13 mouse cellular contexts compared by ENCODE assay signal in the genomic region with DNA sequence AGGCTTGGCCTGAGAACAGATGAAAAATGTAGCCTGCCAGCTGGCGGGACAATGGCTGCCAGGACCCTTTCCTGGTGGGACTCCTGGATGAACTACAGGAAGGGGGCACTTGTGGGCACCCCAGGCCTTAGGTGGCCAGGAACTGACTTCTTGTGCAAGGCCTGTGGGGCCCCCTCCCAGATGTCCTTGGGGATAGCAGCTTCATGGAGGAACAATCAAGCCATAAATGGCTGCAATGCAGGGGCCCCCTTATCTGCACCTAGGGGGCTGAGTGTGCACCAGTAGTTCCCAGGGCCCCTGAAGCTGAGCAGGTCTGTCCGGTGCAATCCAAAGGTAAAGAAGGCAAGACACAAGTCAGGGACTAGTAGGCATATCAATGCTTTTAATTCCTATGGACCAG. TPM values are rescaled to one million over a fixed set of nuclear protein-coding genes. Genes with fewer than 3 reads are reported as not detected.
DNase-seq lines count a peak whose midpoint lies in the region; ATAC-seq and TF ChIP-seq lines count a peak whose summit lies in the region.
"Had no signal": no experiment of that assay in that cellular context is flagged by ENCODE, and none has a peak within 500 bp of the region (broad histone marks: within the 10 kb centered on the region; RNA-seq: fewer than 3 reads in every experiment).

No protein-coding gene starts in this region.

- no peak overlapping the region for H3K4me3 ChIP-seq in kidney, embryonic 16.5 days (ENCODE audit: low read length)
- no peak overlapping the region for H3K4me3 ChIP-seq in embryonic facial prominence, embryonic 14.5 days (ENCODE audit: low read depth, low read length)
- no peak overlapping the region for H3K4me3 ChIP-seq in limb, embryonic 12.5 days (replicated peaks)
- no peak overlapping the region for H3K4me3 ChIP-seq in layer of hippocampus, adult 2 months

- H3K4me1 ChIP-seq in kidney, embryonic 16.5 days (ENCODE audit: insufficient read depth, low read length), result peaks cover 34% of the 10 kb centered on the region
- peaks cover 27% of the 10 kb centered on the region for H3K4me1 ChIP-seq in embryonic facial prominence, embryonic 14.5 days (ENCODE audit: control insufficient read depth, insufficient read depth, low read length)
- peaks cover 35% of the 10 kb centered on the region for H3K4me1 ChIP-seq in limb, embryonic 12.5 days (replicated peaks)

- H3K27me3 ChIP-seq in kidney, embryonic 16.5 days (ENCODE audit: insufficient read depth, low read length), result peaks cover 23% of the 10 kb centered on the region
- peaks cover 20% of the 10 kb centered on the region for H3K27me3 ChIP-seq in embryonic facial prominence, embryonic 14.5 days (replicated peaks; ENCODE audit: control insufficient read depth, insufficient read depth, low read length)
- H3K27me3 ChIP-seq in limb, embryonic 12.5 days, result peaks cover 24% of the 10 kb centered on the region

- WGBS in kidney, embryonic 16.5 days, result 89% methylated on average over 2 of the region's 2 CpGs
- 91% methylated on average over 2 of the region's 2 CpGs for WGBS in embryonic facial prominence, embryonic 14.5 days
- 88% methylated on average over 2 of the region's 2 CpGs for WGBS in limb, embryonic 12.5 days

- peaks cover 12% of the 10 kb centered on the region; the same call in 1 of the 2 replicates for H3K36me3 ChIP-seq in kidney, embryonic 16.5 days (ENCODE audit: insufficient read depth, low read length)
- peaks cover 39% of the 10 kb centered on the region for H3K36me3 ChIP-seq in embryonic facial prominence, embryonic 14.5 days (ENCODE audit: control insufficient read depth, insufficient read depth, low read length)
- peaks cover 53% of the 10 kb centered on the region for H3K36me3 ChIP-seq in limb, embryonic 12.5 days

- DNase-seq in kidney, adult 11 months, result no peak
- DNase-seq in cerebellum, adult 9-11 months, result peak; percentile 58
- no peak for DNase-seq in embryonic facial prominence, embryonic 14.5 days (ENCODE audit: low spot score)
- DNase-seq in right cerebral cortex, postnatal 25 days, result no peak
- DNase-seq in layer of hippocampus, adult 18-20 months (ENCODE audit: low spot score in 2 of 2), result no peak
- DNase-seq in layer of hippocampus, adult 2 months (ENCODE audit: low spot score in 2 of 2), result no peak
- DNase-seq: gastrocnemius, postnatal 14 days; lung, postnatal 14 days; thymus, postnatal 36 days had no signal

- no peak overlapping the region for H3K27ac ChIP-seq in kidney, embryonic 16.5 days (ENCODE audit: low read length)
- H3K27ac ChIP-seq in embryonic facial prominence, embryonic 14.5 days (replicated peaks; ENCODE audit: low read depth, low read length), result no peak overlapping the region
- no peak overlapping the region for H3K27ac ChIP-seq in limb, embryonic 12.5 days
- H3K27ac ChIP-seq in layer of hippocampus, adult 2 months, result no peak overlapping the region
- H3K27ac ChIP-seq: embryonic facial prominence, embryonic 12.5 days had no signal

- 0 out of 2 replicates have a peak overlapping the region, but pooled peaks have one; percentile 27 for H3K9ac ChIP-seq in kidney, embryonic 16.5 days (replicated peaks; ENCODE audit: low read length)
- H3K9ac ChIP-seq in embryonic facial prominence, embryonic 14.5 days (ENCODE audit: low read depth, low read length), result peak overlapping the region; percentile 22; the same call in 1 of the 2 replicates
- peak overlapping the region; percentile 61 for H3K9ac ChIP-seq in limb, embryonic 12.5 days (replicated peaks)
- H3K9ac ChIP-seq: embryonic facial prominence, embryonic 12.5 days had no signal

- TF ChIP-seq CTCF in layer of hippocampus, adult 2 months (conservative IDR thresholded peaks at IDR 0.05), result no peak

- ATAC-seq in kidney, embryonic 16.5 days (ENCODE audit: low FRiP score, low TSS enrichment), result no peak
- ATAC-seq in embryonic facial prominence, embryonic 14.5 days (ENCODE audit: low read depth), result no peak
- no peak for ATAC-seq in limb, embryonic 12.5 days (ENCODE audit: insufficient number of reproducible peaks, insufficient read depth, low FRiP score, low TSS enrichment, low read depth)
- ATAC-seq: inflammation-experienced regulatory T-cells, adult 6 months had no signal

- no peaks in the 10 kb centered on the region for H3K9me3 ChIP-seq in kidney, embryonic 16.5 days (ENCODE audit: low read length)
- no peaks in the 10 kb centered on the region for H3K9me3 ChIP-seq in embryonic facial prominence, embryonic 14.5 days (ENCODE audit: control insufficient read depth, low read length)
- H3K9me3 ChIP-seq in limb, embryonic 12.5 days, result no peaks in the 10 kb centered on the region
- H3K9me3 ChIP-seq: embryonic facial prominence, embryonic 12.5 days had no signal

- 0 out of 2 replicates have a peak overlapping the region, but pooled peaks have one; percentile 95 for H3K4me2 ChIP-seq in kidney, embryonic 16.5 days (replicated peaks; ENCODE audit: low read depth, low read length)
- H3K4me2 ChIP-seq in embryonic facial prominence, embryonic 14.5 days (ENCODE audit: low read depth, low read length), result peak overlapping the region; percentile 91; the same call in 1 of the 2 replicates
- peak overlapping the region; percentile 95; the same call in 1 of the 2 replicates for H3K4me2 ChIP-seq in limb, embryonic 12.5 days

RNA-seq across cellular contexts. Expression of a gene that starts 1.6 kb away (rescaled TPM):
- 12.2 and 14.7 TPM in 2 replicates for polyA plus RNA-seq in kidney, embryonic 16.5 days (2015; fragmentation: Nextera tagmentation; extraction: Ambion mirVana)
- 1.4 and 1.7 TPM in 2 replicates for polyA plus RNA-seq in embryonic facial prominence, embryonic 14.5 days (2014; fragmentation: Nextera tagmentation; extraction: Ambion mirVana)
- 2.3 and 3.0 TPM in 2 replicates for polyA plus RNA-seq in limb, embryonic 12.5 days (2016; fragmentation: Nextera tagmentation; extraction: Ambion mirVana)
- total RNA-seq in layer of hippocampus, adult 18-20 months (2021), result 1 to 10 TPM; 2.1 to 4.0 TPM
- total RNA-seq in layer of hippocampus, adult 2 months (2021), result 1 to 10 TPM; 2.8 to 3.5 TPM

RNA-seq across cellular contexts. Expression of a gene that starts 2.0 kb away (rescaled TPM):
- polyA plus RNA-seq in kidney, embryonic 16.5 days (2015; fragmentation: Nextera tagmentation; extraction: Ambion mirVana), result 193 and 206 TPM in 2 replicates
- polyA plus RNA-seq in embryonic facial prominence, embryonic 14.5 days (2014; fragmentation: Nextera tagmentation; extraction: Ambion mirVana), result 148 and 160 TPM in 2 replicates
- 183 and 184 TPM in 2 replicates for polyA plus RNA-seq in limb, embryonic 12.5 days (2016; fragmentation: Nextera tagmentation; extraction: Ambion mirVana)
- 10 to 100 TPM; 63.0 to 66.2 TPM for total RNA-seq in layer of hippocampus, adult 18-20 months (2021)
- 10 to 100 TPM; 59.1 to 67.5 TPM for total RNA-seq in layer of hippocampus, adult 2 months (2021)

RNA-seq across cellular contexts. Expression of a gene that starts 8.5 kb away (rescaled TPM):
- 0.18 and 0.22 TPM in 2 replicates for polyA plus RNA-seq in kidney, embryonic 16.5 days (2015; fragmentation: Nextera tagmentation; extraction: Ambion mirVana)
- 0.40 and 1.4 TPM in 2 replicates for polyA plus RNA-seq in embryonic facial prominence, embryonic 14.5 days (2014; fragmentation: Nextera tagmentation; extraction: Ambion mirVana)
- 0.08 and 0.23 TPM in 2 replicates for polyA plus RNA-seq in limb, embryonic 12.5 days (2016; fragmentation: Nextera tagmentation; extraction: Ambion mirVana)
- total RNA-seq in layer of hippocampus, adult 18-20 months (2021), result 100 to 1,000 TPM in 1 of 2 experiments, 10 to 100 TPM in 1; 98.6 to 102 TPM
- total RNA-seq in layer of hippocampus, adult 2 months (2021), result 100 to 1,000 TPM; 106 to 120 TPM

RNA-seq across cellular contexts. Expression of a gene that starts 15.4 kb away (rescaled TPM):
- 372 and 373 TPM in 2 replicates for polyA plus RNA-seq in kidney, embryonic 16.5 days (2015; fragmentation: Nextera tagmentation; extraction: Ambion mirVana)
- 312 and 318 TPM in 2 replicates for polyA plus RNA-seq in embryonic facial prominence, embryonic 14.5 days (2014; fragmentation: Nextera tagmentation; extraction: Ambion mirVana)
- polyA plus RNA-seq in limb, embryonic 12.5 days (2016; fragmentation: Nextera tagmentation; extraction: Ambion mirVana), result 320 and 329 TPM in 2 replicates
- 100 to 1,000 TPM; 212 to 213 TPM for total RNA-seq in layer of hippocampus, adult 18-20 months (2021)
- total RNA-seq in layer of hippocampus, adult 2 months (2021), result 100 to 1,000 TPM; 193 to 200 TPM

RNA-seq across cellular contexts. Expression of a gene that starts 26.3 kb away (rescaled TPM):
- 40.6 and 43.6 TPM in 2 replicates for polyA plus RNA-seq in kidney, embryonic 16.5 days (2015; fragmentation: Nextera tagmentation; extraction: Ambion mirVana)
- polyA plus RNA-seq in embryonic facial prominence, embryonic 14.5 days (2014; fragmentation: Nextera tagmentation; extraction: Ambion mirVana), result 30.0 and 33.9 TPM in 2 replicates
- 36.9 and 39.2 TPM in 2 replicates for polyA plus RNA-seq in limb, embryonic 12.5 days (2016; fragmentation: Nextera tagmentation; extraction: Ambion mirVana)
- total RNA-seq in layer of hippocampus, adult 18-20 months (2021), result 10 to 100 TPM; 10.9 to 12.0 TPM
- total RNA-seq in layer of hippocampus, adult 2 months (2021), result 10 to 100 TPM; 10.9 to 12.0 TPM
